Mouse (Mus musculus) 3134 (cell line): ENCODE measurements around the gene Cldn6.

ENCODE experiments used
- DNase-seq: peaks from one replicate; pipeline ENCODE4 v3.0.0-alpha.2; 2011; ENCODE audit warnings: low spot score; ENCODE audit not compliant: insufficient read length; ENCODE audit errors: extremely low read depth

Gene Cldn6

GRCm38 (mm10) chr17:23679127-23679835, at the start of gene Cldn6:
Gene Cldn6 (plus strand): TSS chr17:23679249.
- DNase-seq = no peak

GRCm38 (mm10) chr17:23630195-23631020, 48.6 kb upstream of the Cldn6 start:
- peak; percentile 75 for DNase-seq

GRCm38 (mm10) chr17:23631241-23631640, 47.8 kb upstream of the Cldn6 start:
- no peak for DNase-seq

- no peak for DNase-seq
Measured at GRCm38 (mm10) chr17:23644613-23645495, 34.2 kb upstream of the Cldn6 start, which contains the start of gene Mmp25. Gene Mmp25 (minus strand): TSS chr17:23645277.

GRCm38 (mm10) chr17:23645894-23646293, 33.2 kb upstream of the Cldn6 start:
- DNase-seq = no peak

GRCm38 (mm10) chr17:23651363-23651762, 27.7 kb upstream of the Cldn6 start:
- DNase-seq = no peak

GRCm38 (mm10) chr17:23653324-23653723, 25.7 kb upstream of the Cldn6 start:
- no peak for DNase-seq

GRCm38 (mm10) chr17:23654001-23654400, 25.0 kb upstream of the Cldn6 start:
- no peak for DNase-seq

GRCm38 (mm10) chr17:23654410-23654809, 24.6 kb upstream of the Cldn6 start:
- DNase-seq = no peak

- DNase-seq = no peak
Measured at GRCm38 (mm10) chr17:23658450-23658849, 20.6 kb upstream of the Cldn6 start.

- DNase-seq = peak; percentile 53
Measured at GRCm38 (mm10) chr17:23660117-23660875, 18.8 kb upstream of the Cldn6 start, which contains the start of gene Bicdl2. Gene Bicdl2 (plus strand): TSS chr17:23660506.

- DNase-seq = no peak
Measured at GRCm38 (mm10) chr17:23660876-23661200, 18.2 kb upstream of the Cldn6 start.

- no peak for DNase-seq
Measured at GRCm38 (mm10) chr17:23661526-23661925, 17.5 kb upstream of the Cldn6 start.

- no peak for DNase-seq
Measured at GRCm38 (mm10) chr17:23664556-23665021, 14.5 kb upstream of the Cldn6 start.

GRCm38 (mm10) chr17:23665511-23665910, 13.5 kb upstream of the Cldn6 start:
- no peak for DNase-seq

GRCm38 (mm10) chr17:23670516-23671074, 8.5 kb upstream of the Cldn6 start:
- no peak for DNase-seq

GRCm38 (mm10) chr17:23671519-23671918, 7.5 kb upstream of the Cldn6 start:
- no peak for DNase-seq

- no peak for DNase-seq
Measured at GRCm38 (mm10) chr17:23672761-23673160, 6.3 kb upstream of the Cldn6 start.

- peak; percentile 96 for DNase-seq
Measured at GRCm38 (mm10) chr17:23673424-23674073, 5.5 kb upstream of the Cldn6 start, which contains the start of the genes Hcfc1r1 and Thoc6. Gene Hcfc1r1 (plus strand): TSS chr17:23673596. Gene Thoc6 (minus strand): TSS chr17:23673882.
